In genomic region chr4:44062816-44063215, GRCm38 (mm10) we compare ENCODE assay signal across 10 mouse cellular contexts.
"Had no signal": no experiment of that assay in that cellular context is flagged by ENCODE, and none has a peak within 500 bp of the region (broad histone marks: within the 10 kb centered on the region; RNA-seq: fewer than 3 reads in every experiment).

No protein-coding gene starts in this region.

- H3K9me3 ChIP-seq: limb, embryonic 10.5 days; liver, embryonic 12.5 days; megakaryocyte, embryonic 14.5 days; midbrain, embryonic 13.5 days; neural tube, embryonic 12.5 days had no signal

- H3K36me3 ChIP-seq: neural tube, embryonic 12.5 days had no signal

- H3K4me2 ChIP-seq: liver, embryonic 12.5 days; lung, embryonic 14.5 days; midbrain, embryonic 13.5 days; neural tube, embryonic 12.5 days had no signal

- H3K27me3 ChIP-seq: liver, embryonic 12.5 days; megakaryocyte, embryonic 14.5 days; neural tube, embryonic 12.5 days had no signal

- H3K4me3 ChIP-seq: limb, embryonic 10.5 days; liver, embryonic 12.5 days; midbrain, embryonic 13.5 days; neural tube, embryonic 12.5 days had no signal

- H3K9ac ChIP-seq: liver, embryonic 12.5 days; lung, embryonic 14.5 days; midbrain, embryonic 13.5 days; neural tube, embryonic 12.5 days had no signal

- ATAC-seq: liver, embryonic 12.5 days; midbrain, embryonic 13.5 days had no signal

- DNase-seq: kidney, adult 8-10 months; lung, embryonic 14.5 days; lung, postnatal 10 days; lung, postnatal 4 days; right cerebral cortex, postnatal 14 days had no signal

- H3K27ac ChIP-seq: limb, embryonic 10.5 days; midbrain, embryonic 13.5 days; neural tube, embryonic 12.5 days had no signal
